Mouse (Mus musculus) lung, postnatal 10 days (tissue): Measurements from ENCODE around the gene Gal3st4.
A peak's percentile ranks its signal among the peaks of the same experiment; 100 is the strongest.
"Not testable (repeated sequence)": the region's sequence is repeated elsewhere in the genome, so short reads cannot be mapped to it uniquely, and the experiment has no call there.

Experiments
- DNase-seq: peaks from one replicate; pipeline ENCODE4 v3.0.0; 2021

The Gal3st4 gene

DNA sequence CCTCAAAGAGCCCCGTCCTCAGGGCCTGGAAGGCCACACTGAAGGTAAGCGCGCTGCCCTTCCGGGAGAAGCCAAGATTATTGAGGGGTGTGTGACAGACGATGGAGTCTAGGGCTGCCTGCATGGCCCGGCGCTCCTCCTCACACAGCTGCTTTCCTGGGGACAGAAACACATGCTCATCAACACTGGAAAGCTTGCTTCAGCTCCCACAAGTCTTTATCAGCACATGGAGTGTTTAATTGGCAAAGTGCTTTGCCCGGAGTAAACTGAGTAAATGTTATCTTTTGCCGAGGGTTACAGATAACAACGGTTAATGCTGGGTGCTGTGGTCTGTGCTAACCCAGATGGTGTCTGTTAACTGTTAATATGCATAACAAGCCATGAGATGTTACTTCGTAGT, 11.8 kb downstream of the Gal3st4 start:
- no peak for DNase-seq

DNA sequence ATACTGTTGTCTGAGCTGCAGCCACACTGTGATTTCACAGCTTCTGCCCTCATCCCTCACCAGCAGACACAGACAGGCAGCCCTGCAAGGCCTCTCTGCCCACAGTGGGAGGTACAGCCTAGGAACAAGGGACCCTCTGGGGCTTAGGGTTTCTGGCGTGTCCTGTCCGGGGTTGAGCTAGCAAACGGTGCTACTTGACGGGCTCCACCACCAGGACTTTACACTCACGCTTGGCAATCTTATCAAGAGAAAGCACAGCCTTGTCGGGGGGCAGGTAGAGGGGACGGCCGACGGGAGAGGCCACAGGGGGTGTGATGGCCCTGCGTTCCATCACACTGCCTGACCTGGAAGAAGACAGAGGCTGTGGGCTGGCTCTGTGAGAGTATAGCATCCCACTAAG, 12.6 kb downstream of the Gal3st4 start:
- DNase-seq, result no peak

DNA sequence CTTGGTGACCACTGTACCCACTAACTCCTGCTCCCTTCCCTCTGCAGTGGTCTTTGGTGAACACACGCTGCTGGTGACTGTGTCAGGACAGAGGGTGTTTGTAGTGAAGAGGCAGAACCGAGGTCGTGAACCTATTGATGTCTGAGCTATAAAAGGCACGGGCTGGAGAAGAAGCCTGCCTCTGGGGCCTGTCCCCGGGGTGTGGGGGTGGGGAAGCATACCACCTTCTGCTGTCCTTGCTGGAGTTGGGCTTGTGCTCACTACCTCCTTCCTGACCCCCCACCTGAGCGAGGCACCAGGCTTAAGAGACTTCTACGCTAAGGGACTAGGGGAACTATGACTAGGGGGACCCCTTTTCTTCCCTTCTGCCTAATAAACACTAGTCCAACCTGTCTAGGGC, 13.6 kb downstream of the Gal3st4 start:
- DNase-seq, result no peak

DNA sequence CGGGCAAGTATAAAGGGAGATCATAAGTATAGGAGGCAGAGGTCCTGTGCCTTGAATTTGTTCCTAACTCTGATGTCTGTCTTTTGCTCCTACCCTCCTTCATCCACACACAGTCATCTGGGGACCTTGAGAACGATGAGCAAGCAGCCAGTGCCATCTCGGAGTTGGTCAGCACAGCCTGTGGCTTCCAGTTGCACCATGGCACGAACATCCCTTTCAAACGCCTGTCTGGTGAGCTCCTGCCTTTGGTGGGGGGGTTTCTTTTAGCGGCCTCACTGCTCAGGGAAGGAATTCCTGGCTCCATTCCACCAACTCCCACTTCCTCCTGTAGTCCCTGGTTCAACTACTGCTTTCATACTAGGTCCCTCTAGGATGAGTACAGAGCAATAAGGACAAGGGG, 14.1 kb downstream of the Gal3st4 start:
- DNase-seq, result no peak

DNA sequence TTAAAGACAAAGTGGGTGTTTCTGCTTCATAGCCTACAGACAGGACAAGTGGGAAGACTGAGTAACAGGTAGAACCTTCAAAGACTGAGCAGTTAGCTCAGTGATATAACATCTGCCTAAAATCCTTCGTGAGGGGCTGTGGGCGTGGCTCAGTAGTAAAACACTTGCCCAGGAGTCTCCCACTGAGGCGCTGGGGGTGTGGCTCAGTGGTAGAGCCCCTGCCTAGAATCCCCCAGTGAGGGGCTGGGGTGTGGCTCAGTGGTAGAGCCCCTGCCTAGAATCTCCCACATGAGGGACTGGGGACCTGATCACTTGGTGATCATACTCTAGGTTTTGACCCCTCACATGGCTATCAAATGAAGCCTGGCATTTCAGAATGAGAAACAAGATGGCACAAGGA, 14.6 kb downstream of the Gal3st4 start:
- no peak for DNase-seq

DNA sequence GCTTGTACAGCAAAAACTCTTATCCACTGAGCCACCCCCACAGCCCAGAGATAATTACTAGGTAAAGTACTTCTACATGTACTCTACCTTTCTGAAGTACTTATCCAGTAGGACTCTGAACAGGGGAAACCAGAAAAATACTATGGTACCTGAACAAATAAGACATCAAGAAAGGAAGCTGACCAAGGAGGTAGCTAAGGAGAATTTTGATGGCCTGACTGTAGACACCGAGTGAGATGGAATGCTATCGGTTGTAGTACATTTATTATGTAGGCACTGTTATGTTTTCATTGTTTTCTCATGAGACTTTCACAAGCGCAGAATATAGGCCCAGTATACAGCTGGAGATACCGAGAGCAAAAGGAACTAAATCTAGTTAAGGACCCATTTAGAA, 15.1 kb downstream of the Gal3st4 start:
- DNase-seq, result no peak

DNA sequence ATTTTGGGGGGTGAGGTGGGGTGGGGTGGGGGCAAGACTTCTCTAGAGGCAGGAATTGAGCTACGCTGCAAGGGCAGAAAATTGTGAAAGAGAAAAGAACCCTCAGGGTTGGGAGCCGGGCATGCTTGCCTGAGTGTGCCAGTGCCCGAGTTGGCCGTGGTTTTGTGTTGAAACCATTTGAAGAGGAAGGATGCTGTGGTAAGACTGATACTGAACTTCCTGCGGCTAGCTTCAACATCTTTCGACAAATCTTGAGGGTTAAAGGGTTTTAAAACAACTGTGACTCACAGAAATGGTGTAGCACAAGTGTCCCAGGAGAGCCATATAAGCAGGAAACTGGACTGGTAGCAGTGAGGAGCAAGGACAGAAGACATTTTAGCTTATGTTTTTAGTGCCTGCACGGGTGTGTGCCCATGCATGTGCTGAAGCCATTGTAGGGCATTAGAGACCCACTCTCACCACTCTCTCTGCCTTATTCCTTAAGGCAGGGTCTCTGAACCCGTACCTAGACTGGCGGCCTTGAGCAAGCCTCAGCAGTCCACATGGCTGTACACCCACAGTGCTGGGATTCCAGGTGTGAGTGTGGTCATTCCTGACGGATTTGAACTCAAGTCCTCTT, 15.6 kb downstream of the Gal3st4 start:
- DNase-seq, result no peak

DNA sequence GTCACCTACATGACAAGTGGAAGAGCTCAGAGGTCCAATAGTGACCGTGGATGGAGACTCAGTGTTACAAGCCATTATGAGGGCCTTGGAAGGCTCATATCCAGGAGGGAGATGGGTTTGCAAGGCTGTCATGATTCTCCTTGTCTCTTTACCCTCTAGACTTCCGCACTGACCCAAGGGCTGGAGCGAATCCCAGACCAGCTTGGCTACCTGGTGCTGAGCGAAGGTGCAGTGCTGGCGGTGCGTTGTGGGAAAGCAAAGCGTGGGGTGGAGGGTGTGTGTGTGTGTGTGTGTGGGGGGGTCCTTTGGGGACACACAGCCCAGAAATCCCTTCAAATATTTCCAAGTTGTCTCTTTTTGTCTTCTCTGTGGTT, 16.6 kb downstream of the Gal3st4 start:
- no peak for DNase-seq

DNA sequence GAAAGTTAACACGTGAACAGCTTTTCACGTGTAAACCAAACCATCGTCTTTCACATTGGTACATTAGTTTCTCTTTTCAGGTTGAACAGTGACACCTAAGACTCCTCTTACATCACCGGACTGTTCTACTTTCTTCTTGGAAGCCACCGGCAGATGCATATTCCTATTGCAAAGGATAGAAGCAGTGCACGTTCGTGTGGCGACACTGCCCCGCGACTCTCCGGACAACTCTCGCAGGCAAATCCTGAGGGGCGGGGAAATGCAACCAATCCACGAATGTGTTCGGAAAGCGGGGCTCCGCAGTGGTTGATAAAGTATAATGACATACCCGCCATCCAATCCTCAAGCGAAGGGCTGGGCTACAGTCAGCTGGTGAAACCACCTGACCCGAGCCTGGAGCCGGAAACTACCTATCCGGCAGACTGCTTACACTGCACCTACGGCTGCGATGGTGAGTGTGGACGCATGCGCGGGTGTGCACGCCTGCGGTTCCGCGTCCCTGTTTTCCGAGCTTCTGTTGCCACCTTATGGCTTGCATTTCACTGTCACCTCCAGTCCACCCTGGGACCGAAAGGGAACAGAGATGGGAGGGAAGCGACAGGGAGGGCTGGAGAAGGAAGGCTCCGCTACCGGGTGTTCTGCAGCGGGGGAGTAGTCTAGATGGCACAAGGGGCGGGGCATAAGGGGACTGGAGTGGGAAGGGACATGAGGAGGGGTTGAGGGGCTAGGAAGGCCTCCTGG, 17.1 kb downstream of the Gal3st4 start, which contains the start of gene Lamtor4:
Gene Lamtor4, plus strand, starts transcription at position 130 of the 741 bp plus-strand sequence.
- DNase-seq, result peak; percentile 97

DNA sequence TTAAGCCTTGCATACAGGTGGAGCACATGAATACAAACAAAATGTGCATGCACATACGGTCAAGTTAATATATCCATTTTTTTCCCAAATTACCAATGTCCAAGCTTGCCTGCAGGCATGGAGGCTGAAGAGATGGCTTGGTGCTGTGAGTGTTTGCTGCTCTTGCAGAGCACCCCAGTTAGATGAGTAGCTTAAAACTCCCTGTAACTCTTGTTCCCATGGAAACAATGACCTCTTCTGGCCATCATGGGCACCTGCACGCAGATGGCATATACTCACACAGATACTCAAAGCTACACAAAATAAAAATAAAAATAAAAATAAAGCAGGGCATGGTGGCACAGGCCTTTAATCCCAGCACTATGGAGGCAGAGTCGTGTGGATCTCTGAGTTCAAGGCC, 19.6 kb downstream of the Gal3st4 start:
- no peak for DNase-seq

DNA sequence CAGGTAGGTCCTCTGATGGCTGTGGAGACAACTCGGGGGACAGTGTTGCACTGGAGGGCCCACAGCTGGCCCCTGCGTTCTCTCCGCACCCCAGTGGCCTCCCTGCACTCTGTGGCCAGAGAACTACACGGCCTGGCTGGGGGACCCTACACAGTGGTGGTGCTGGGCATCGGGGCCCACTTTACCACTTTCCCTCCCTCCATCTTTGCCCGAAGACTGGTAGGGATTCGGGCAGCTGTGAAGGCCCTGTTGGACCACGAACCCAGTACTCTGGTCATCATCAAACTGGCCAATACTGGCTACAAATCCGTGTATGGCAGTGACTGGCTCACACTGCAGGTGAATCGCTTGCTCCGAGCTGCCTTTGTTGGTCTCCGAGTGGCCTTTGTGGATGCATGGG, 21.5 kb downstream of the Gal3st4 start:
- DNase-seq, result no peak

DNA sequence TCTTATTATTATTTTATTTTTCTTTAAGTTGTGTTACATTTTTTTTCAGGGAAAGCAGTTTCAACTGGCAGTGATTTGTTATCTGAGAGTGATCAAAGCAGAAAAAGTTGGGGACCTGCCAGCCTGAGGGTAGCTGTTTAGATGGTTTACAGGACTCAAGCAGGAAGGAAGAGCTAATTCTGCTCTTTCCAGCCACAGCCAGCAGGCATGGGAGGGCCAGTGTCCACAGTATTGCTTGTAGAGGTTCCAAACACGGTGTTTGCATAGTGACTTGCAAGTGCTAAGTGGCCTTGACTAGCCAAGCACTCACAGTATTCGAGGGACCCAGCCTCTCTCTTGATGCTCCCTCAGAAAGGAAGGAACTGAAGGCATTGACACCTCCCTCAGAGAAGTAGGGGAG, 31.1 kb downstream of the Gal3st4 start:
- DNase-seq, result peak; percentile 31

DNA sequence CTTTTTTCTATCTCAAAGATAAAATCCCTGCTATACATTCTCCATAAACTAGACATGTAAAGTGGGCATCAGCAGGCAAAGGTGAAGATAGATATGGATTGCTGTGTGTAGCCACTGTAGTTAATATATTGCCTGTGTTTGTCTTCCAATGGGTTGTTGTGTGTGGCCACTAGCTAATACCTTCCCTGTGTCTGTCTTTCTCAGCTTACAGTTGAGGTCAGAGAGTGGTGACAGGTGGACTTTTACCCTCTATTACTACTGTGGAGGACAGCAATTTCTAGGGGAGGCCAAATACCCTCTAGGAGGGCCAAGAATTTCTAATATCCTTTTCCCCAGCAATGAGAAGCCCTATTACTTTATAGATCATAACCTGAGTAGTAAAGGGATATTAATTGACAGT, 38.4 kb downstream of the Gal3st4 start:
- no peak for DNase-seq

DNA sequence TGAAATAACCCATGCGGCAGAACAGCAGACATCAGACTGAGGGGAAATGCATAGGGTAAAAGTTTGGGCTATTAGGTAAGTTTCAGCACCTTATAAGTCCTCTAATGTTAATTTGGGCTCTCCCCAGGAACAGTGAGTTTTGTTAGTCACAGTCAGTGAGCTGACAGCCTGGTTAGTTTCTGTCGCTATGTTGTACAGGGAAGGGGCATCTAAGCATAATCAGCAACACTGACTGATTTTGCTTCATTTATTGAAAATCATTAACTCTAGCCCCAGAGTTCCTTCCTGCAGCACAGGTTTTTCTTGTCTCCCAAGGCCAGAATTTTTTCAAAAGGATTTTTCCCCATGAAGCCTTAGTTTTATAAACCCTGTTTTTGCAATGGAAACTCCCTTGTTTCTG, 38.9 kb downstream of the Gal3st4 start:
- DNase-seq, result no peak

DNA sequence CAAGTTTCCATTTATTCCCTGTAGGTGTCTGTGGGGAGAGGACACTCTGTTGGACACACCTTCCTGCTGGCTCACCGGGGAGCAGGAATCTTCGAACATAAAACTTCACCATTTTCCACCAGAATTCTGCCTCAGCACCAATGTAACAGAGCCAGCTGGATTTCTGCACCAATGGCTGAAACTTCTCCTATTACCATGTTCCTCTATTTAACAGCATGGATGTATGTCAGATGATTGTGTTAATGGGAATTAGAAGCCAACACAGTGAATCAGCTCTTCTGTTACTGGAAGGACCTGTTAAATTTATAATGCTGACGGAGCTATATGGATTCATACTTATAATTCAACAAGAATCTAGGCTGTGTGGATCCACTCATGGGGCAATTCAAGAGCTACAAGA, 43.1 kb downstream of the Gal3st4 start:
- no peak for DNase-seq

DNA sequence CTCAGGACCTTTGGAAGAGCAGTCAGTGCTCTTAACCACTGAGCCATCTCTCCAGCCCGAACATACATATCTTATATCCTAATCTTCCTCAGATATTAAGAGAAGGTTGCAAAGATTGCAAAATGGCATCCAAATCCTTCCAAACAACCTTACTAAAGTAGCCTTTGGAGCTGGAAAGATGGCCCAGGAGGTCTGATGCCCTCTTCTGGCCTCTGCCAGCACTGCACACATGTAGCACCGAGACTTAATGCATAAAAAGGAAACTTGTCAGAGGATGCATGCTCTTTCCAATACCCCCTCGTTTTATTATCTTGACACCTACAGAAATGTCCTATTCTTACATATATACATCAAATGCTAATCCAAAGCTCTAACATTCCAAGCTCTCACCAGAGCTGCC, 44.6 kb downstream of the Gal3st4 start:
- peak; percentile 41 for DNase-seq

DNA sequence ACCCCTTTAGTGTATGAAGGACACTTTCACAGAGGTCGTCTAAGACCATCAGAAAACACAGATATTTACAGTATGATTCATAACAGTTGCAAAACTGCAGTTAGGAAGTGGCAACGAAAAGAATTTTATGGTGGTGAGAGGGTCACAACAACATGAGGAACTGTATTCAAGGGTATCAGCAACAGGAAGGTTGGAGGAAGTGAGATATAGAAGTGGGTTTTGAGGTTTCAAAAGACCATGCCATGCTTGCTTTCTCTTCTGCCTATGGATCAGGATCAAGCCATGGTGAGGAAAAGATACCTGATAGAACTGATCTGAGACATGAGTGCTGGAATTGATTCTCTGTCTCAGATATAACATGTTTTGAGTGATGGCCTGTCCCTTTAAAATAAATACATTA, 45.3 kb downstream of the Gal3st4 start:
- DNase-seq, result no peak

DNA sequence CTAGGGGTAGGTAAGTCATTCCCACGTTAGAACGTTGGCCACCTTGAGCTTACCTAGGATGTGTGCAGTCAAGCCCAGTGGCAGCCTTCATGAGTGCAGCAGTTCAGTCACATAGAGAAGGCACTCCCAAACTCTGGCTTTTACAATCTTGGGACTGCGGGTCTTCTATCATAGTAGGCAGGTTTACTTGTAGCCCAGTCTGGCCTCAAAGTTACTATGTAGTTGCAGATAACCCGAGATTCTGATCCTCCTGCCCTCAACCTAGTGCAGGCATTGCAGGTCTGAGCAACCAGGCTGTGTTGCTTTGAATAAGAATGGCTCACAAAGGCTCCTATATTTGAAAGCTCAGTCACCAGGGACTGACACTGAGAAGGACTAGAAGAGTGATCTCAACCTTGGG, 46.1 kb downstream of the Gal3st4 start:
- no peak for DNase-seq

DNA sequence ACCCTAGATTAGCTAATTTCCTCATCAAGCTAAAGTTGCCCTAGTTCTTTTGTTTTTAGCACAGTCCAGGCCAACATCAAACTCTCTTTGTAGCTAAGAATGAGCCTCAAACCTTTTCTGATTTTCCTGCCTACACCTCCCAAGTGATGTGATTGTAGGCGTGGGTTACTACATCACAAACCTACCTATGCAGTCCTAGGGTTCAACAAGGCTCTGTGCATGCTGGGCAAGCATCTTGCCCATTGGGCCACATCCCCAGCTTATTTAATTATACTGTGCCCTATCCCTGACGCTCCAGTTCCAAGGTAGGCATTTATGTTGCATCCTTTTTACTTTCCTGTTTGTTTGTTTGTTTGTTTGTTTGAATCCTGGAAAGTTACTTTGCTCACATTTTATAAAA, 46.9 kb downstream of the Gal3st4 start, which contains the start of gene Nxpe5:
Gene Nxpe5, plus strand, starts transcription at position 199 of the 400 bp plus-strand sequence.
- no peak for DNase-seq

DNA sequence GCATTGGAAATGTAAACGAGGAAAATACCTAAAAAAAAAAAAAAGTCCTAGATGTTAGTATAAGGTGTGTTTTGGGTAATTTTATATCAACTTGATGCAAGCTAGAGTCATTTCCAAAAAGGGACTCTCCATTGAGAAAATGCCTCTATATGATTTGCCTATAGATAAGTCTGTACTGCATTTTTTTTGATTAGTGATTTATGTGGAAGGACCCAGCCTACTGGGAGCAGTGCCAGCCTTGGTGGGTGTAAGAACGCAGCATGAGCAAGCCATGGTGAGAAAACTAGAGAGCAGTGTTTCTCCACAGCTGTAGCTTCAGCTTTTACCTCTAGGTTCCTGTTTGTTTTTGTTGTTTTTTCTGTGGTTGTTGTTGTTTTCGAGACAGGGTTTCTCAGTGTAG, 49.4 kb downstream of the Gal3st4 start:
- DNase-seq, result no peak

DNA sequence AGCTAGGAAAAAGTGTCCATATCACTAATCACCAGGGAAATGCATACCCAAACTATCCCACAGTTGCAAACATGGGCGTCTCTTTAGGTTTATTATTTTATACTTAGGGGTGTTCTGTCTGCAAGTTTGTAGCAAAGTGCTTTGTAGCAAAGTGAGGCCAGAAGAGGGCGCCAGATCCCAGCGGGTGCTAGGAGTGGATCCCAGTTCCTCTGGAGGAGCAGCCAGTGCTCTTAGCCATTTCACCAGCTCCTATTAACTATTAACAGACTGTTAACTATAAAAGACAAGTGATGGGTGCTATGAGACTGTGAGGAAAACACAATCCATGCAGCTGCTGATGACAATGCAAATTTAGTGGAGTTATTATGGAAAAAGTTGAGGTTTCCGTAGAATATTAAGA, 50.5 kb downstream of the Gal3st4 start:
- peak; percentile 91 for DNase-seq

DNA sequence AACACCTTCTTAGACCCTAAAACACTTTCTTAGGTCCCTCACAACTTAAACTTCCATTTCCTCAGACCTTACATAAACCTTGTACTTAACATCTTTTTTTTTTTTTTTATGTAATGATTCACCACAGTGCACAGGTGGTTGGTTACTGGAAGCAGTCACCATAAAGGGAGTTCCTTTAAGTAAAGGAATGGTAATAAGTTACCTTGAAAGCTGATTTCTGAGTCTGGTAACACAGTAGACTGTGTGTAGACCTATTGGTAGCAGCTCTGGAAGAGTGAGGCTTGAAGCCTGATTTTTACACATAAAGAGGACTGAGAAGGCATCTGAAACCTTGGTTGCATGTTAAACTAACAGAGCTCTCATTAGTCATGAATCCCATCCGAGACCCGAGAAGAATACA, 52.8 kb downstream of the Gal3st4 start:
- DNase-seq, result no peak

DNA sequence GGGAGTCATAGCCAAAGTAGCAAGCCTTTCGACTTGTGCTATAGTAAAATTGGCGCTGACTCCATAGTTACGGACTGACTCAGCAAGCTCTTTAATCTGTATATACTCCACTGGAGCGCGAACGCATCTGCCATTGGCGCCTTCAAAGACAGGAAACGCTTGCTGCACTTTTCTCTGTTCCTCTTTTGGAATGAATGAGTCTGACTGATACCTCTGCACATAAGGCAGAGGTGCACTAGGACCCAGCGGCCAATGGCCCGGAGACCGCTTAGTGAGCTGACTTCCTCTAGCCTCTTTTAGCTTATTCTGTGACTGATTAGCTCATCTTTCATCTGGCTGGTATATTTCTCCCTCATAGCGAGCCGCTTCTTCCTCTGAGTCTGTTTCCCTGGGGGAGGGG, 56.0 kb downstream of the Gal3st4 start:
- not testable (repeated sequence) for DNase-seq
